Mouse (Mus musculus) yolk sac, embryonic 10.5 days (tissue): ENCODE results near the gene Stpg1.

Experiments used
- DNase-seq: peaks from one replicate; pipeline ENCODE4 v3.0.0-alpha.2; 2017; ENCODE audit warnings: low spot score

Gene Stpg1

GRCm38 (mm10) chr4:135513865-135514264, 19.3 kb downstream of the Stpg1 start:
- DNase-seq = no peak

DNA sequence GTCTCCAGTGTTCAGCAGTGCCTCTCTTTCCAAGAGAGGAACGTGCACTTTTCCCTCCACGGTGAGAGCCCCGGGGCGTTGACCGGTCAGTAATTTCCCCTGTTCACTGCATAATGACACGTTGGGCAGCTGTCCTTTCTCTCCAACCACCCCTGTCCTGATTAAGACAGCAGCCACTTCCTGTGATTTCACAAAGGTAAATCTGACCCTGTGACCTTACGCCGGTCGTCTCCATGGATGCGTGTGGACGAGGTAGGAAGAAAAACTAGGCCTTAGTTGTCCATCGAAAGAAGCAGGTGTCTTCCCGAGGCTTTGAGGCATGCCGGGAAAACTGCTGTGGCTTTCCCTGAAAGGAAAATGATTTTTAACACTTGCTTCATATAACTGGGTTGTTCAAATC, 20.3 kb downstream of the Stpg1 start:
- DNase-seq = peak; percentile 19

- peak; percentile 61 for DNase-seq
Observed at GRCm38 (mm10) chr4:135516351-135517316, 22.0 kb downstream of the Stpg1 start.

GRCm38 (mm10) chr4:135518135-135518534, 23.5 kb downstream of the Stpg1 start:
- DNase-seq = no peak

GRCm38 (mm10) chr4:135520421-135520820, 25.8 kb downstream of the Stpg1 start:
- DNase-seq = no peak

GRCm38 (mm10) chr4:135523939-135524338, 29.3 kb downstream of the Stpg1 start:
- no peak for DNase-seq

- DNase-seq = no peak
Observed at GRCm38 (mm10) chr4:135525057-135525456, 30.5 kb downstream of the Stpg1 start.

DNA sequence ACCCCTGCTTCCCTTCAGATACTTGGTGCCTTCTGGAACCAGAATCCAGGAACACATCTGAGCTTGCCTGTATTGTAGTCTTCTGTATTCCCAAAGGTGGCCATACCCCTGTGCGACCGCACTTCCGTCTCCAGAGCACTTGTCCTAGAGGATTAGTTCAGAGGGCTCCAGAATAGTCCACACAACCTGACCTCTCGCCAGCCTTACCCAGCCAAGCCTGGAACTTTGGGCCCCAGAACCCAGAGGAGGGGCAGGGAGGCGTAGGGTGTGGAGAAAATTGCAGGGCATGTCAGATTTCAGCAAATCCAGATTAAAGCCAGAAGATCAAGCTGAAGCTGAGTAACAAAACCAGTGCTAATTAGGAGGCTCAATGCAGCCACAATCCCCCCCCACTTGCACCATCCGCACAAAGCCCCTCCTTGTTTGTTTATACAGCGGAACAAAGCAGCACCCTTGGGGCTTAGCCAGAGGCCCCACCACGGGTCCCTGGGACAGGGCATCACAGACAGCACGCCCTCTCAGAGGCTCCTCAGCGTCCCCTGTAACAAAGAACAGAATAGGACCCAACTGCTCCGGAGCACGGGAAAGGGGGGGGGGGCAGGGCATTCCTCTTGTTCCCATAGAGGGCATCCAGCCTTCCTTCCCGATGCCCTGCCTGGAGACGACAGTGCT, 31.6 kb downstream of the Stpg1 start:
- DNase-seq = no peak

- no peak for DNase-seq
Observed at GRCm38 (mm10) chr4:135530270-135530669, 35.7 kb downstream of the Stpg1 start.

- no peak for DNase-seq
Observed at GRCm38 (mm10) chr4:135531236-135531635, 36.6 kb downstream of the Stpg1 start.

DNA sequence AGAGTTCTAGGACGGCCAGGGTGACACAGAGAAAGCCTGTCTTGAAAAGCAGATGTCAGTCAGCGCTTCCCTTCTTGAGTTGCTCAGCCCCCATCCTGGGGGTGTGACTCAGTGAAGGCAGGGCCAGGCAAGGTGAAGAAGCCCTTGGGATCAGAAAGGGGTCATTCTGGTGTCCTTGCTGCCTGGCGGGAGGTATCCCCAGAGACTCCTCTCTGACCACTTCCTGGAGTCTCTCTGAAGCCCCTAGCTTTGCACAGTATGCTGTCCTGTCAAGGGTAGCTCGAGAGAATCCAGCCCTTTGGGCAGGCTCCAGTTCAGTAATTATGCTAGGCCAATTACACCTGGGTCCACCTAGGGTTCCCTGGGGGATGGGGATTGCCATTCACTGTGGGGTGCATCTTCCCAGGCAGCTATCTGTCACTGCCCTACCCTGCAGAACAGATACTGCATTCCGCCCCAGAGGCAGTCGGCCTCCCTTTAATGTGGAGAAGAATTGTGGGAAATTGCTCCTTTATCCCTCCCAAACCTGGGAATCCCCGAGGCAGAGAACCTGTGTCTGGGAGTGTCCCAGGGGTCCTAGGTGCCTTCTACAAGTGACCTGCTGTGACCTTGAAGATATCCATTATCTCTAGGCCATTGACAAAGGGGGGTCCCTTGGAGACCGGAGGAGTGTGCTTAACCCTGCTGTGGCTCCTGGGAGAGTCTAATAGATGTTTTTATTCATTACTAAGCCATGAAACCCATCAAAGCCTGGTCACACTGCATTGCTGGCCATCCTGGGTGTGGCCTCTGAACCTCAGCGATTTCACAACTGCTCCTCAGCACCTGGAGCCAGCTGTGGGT, 37.4 kb downstream of the Stpg1 start:
- DNase-seq = no peak

- DNase-seq = no peak
Observed at GRCm38 (mm10) chr4:135533001-135533400, 38.4 kb downstream of the Stpg1 start.

DNA sequence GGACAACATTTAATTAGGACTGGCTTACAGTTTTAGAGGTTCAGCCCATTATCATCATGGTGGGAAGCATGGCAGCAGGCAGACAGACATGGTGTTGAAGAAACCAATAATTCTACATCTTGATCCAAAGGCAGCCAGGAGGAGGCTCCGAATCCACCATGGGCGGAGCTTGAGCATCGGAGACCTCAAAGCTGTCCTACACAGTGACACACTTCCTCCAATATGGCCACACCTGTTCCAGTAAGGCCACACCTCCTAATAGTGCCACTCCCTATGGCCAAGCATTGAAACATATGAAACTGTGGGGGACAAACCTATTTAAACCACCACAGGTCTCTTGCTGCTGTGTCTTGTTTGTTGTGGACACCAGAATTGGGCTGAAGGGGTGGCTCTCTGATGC, 40.4 kb downstream of the Stpg1 start:
- no peak for DNase-seq

GRCm38 (mm10) chr4:135539056-135539455, 44.5 kb downstream of the Stpg1 start:
- no peak for DNase-seq

DNA sequence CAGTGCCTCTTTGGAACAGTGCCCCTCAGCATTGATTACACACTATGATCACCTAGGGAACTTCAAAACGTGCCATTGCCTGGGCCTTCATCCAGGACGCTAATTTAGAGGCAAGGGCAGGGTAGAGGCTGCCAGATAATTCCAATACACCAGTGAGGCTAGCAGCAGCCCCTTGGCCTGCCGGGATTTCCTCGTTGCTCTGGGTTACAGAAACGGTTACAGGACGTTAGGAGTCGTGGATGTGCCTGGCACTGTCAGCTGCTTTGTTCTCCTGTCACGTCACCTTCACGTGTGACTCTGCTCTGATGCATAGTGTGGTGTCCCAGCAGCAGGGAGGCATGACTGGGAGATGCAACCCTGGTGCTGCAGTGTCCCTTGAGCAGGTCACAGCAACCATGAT, 45.5 kb downstream of the Stpg1 start:
- DNase-seq = no peak

GRCm38 (mm10) chr4:135544284-135544683, 49.7 kb downstream of the Stpg1 start:
- DNase-seq = no peak

DNA sequence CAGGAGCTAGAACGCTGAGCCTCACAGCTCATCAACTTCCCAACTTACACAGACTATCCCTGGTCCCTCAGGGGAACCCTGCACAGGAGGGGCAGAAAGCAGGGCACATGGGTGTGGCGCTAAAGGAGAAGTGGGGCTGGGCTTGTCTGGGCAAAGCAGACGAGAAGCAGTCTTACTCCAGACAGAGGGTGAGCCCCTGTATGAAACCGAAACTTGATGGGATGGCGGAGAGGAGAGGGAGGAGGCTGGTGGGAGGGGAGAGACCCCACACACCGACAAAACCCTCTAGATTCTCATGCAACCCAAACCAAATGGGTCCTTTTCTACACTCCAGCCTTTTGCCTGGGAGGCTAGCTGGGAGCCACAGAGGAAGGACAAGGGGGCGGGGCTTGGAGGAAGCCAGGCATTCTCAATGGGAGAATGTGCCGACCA, 50.5 kb downstream of the Stpg1 start:
- no peak for DNase-seq

DNA sequence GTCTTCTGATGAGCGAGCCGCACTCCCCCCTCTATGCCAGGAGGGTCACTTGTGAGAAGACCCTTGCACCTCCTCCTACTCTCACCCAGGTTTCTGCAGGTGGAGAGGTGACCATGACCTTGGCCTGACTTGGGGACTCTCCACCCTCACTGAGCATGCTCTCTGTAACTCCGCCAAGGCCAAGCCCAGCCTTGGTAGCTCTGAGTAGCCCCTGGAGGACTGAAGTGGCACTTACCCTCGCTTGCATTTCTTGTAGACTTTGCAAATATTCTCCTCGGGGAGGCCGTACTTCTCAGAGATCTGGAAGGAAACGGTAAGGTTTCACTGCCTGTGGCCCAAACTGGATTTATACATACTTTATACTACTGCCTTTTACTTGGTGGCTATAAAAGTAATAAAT, 51.4 kb downstream of the Stpg1 start:
- DNase-seq = no peak

GRCm38 (mm10) chr4:135546793-135547192, 52.2 kb downstream of the Stpg1 start:
- no peak for DNase-seq

DNA sequence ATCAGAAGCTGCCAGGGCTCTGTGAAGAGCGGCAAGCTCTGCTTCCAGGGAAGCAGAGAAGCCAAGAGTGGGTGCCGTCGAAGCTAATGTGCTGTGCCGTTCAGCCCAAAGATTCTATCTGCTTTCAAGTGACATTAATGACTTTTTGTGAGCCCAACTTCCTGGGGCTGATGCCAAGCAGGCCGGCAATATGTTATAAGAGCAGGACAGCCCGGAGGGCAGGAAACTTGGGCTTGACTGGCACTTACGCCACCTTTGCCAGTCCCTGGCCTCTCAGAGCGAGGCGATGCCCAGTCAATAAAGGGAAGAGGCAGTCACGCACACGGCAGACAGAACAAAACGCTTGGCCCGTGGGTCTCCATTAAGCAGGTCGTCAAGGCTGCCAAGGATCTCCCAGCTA, 53.0 kb downstream of the Stpg1 start:
- DNase-seq = no peak

DNA sequence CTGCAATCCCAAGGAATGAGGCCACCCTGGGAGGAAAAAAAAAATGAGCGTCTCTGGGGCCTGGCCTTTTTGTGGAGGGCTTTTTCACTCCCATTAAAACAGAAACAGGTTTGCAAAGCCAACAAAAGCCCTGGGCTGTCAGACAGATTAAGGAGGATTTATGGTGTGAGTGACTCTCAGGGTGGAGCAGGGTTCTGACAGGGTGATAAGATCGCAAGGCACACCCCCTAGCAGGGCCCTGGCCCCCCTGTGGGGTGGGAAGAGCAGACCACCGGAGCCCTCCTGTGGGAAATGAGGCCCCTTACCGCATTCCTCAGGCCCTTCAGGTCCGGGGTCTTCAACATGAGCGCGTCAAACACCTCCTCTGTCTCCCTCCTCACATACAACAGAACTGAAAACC, 53.5 kb downstream of the Stpg1 start:
- DNase-seq = peak; percentile 59

DNA sequence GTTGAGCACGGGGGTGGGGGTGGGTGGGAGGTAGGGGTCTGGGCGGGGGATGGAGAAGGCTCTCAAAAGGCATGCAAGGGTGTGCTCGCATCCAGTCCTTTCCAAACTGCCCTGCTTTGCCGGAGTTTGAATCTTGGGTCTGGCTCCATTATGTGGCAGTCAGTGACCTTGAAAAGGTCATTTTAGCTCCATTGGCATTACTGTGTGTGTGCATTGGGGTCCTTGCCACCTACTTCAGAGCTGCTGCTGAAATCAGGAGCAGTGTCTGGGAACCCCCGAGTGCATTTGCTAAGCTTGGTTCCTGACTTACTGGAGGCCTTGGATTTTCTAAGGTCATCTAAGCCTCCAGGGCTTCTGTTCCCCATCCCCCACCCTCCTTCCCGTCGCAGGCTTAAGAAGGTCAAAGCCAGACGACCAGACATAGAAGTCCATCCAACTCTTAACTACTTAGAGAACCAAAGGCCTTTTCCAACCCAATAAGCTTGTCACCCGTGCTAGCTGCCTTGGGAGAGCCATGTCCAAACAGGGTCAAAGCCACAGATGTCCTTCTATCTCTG, 54.0 kb downstream of the Stpg1 start:
- no peak for DNase-seq
